Mouse (Mus musculus): ENCODE results near the gene Sh3bp1. TPM values are rescaled to one million over a fixed set of nuclear protein-coding genes. Genes with fewer than 3 reads are reported as not detected.

Sh3bp1 gene
- polyA plus RNA-seq, 1 experiment from 2014 or later, result 3.7 TPM

DNA sequence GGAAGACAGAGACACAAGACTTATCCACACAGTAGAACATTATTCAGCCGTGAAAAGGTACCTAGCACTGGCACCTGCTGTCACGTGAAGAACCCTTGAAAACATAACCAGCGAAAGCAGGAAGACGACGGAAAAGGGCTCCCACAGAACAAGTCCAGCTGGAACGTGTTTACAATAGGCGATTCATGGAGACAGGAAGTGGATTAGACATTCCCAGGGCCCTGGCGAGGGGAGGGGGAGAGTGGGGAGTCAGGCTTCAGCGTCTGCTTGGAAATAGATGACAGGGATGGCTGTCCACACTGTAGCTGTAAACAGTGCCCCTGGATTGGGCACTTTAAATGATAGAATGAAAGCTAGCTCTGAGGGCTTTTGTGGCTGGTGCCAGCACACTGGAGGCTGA lies 31.2 kb upstream of the Sh3bp1 start:
- 0 out of 2 replicates have a peak overlapping the region, but pooled peaks have one; percentile 2 for H3K4me2 ChIP-seq
- WGBS, result 31% methylated on average over 9 of the region's 9 CpGs
- H3K9ac ChIP-seq (replicated peaks), result no peak overlapping the region
- 0 out of 2 replicates have a peak, but pooled peaks cover 5% of the 10 kb centered on the region for H3K4me1 ChIP-seq
- ATAC-seq (ENCODE audit: low FRiP score), result peak; percentile 54
- no peaks in the 10 kb centered on the region for H3K36me3 ChIP-seq
- H3K27me3 ChIP-seq (replicated peaks), result no peaks in the 10 kb centered on the region
- H3K9me3 ChIP-seq (replicated peaks), result no peaks in the 10 kb centered on the region
- H3K4me3 ChIP-seq (replicated peaks), result no peak overlapping the region
- H3K27ac ChIP-seq (replicated peaks), result peak overlapping the region; percentile 75

DNA sequence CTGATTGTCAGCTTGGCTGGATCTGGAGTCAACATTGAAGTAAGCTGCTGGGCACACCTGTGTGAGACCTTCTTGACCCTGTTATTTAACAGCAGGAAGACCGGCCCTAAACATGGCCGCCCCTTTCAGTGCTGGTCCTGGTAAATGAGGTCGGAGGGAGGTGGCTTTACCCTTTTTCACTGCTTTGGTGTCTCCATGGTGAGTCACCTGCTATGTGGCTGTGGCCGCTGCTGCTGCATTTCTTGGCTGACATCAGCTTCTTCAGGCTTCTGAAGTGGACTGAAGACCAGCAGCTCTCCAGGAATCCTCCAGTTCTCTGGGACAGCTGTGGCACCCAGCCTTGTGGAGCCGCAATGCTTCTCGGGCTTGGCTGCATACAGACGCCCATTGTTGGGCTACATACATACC lies 30.7 kb upstream of the Sh3bp1 start:
- no peaks in the 10 kb centered on the region for H3K9me3 ChIP-seq (replicated peaks)
- no peaks in the 10 kb centered on the region for H3K36me3 ChIP-seq
- no peak overlapping the region for H3K4me3 ChIP-seq (replicated peaks)
- no peaks in the 10 kb centered on the region for H3K27me3 ChIP-seq (replicated peaks)
- peak overlapping the region; percentile 75 for H3K27ac ChIP-seq (replicated peaks)
- H3K9ac ChIP-seq (replicated peaks), result no peak overlapping the region
- peak; percentile 54; the same call in 1 of the 2 replicates for ATAC-seq (ENCODE audit: low FRiP score)
- 38% methylated on average over 7 of the region's 7 CpGs for WGBS
- 0 out of 2 replicates have a peak overlapping the region, but pooled peaks have one; percentile 2 for H3K4me2 ChIP-seq
- 0 out of 2 replicates have a peak, but pooled peaks cover 5% of the 10 kb centered on the region for H3K4me1 ChIP-seq

DNA sequence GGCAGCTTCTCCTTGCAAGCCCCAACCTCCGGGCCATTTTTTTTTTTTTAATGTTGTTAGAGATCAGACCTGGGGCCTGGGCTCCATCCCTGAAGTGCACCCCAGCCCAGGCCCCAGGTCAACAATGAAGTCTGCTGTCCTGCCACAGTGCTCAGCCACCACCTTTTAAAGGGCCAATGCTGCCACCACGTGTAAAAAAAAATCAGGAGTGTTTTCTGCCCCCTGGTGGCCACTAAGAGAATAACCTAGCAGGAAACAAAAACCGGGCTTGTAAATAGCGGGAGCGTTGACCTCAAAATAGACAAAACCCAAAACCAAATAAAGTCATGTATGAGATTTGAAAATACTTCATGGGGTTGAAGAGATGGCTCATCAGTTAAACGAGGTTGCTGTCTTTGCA lies 29.8 kb upstream of the Sh3bp1 start:
- no peak for ATAC-seq (ENCODE audit: low FRiP score)
- H3K4me2 ChIP-seq, result no peak overlapping the region
- no peak overlapping the region for H3K9ac ChIP-seq (replicated peaks)
- no peak overlapping the region for H3K27ac ChIP-seq (replicated peaks)
- H3K4me1 ChIP-seq, result 0 out of 2 replicates have a peak, but pooled peaks cover 5% of the 10 kb centered on the region
- WGBS, result 30% methylated on average over 6 of the region's 6 CpGs
- no peaks in the 10 kb centered on the region for H3K27me3 ChIP-seq (replicated peaks)
- no peaks in the 10 kb centered on the region for H3K9me3 ChIP-seq (replicated peaks)
- no peak overlapping the region for H3K4me3 ChIP-seq (replicated peaks)
- no peaks in the 10 kb centered on the region for H3K36me3 ChIP-seq

- no peak overlapping the region for H3K27ac ChIP-seq (replicated peaks)
- 58% methylated on average over 5 of the region's 5 CpGs for WGBS
- no peak overlapping the region for H3K4me3 ChIP-seq (replicated peaks)
- H3K27me3 ChIP-seq (replicated peaks), result no peaks in the 10 kb centered on the region
- no peaks in the 10 kb centered on the region for H3K36me3 ChIP-seq
- peaks cover 20% of the 10 kb centered on the region for H3K4me1 ChIP-seq
- H3K9me3 ChIP-seq (replicated peaks), result no peaks in the 10 kb centered on the region
- no peak for ATAC-seq (ENCODE audit: low FRiP score)
- H3K9ac ChIP-seq (replicated peaks), result no peak overlapping the region
- no peak overlapping the region for H3K4me2 ChIP-seq
Observed at GRCm38 (mm10) chr15:78872021-78872608, 27.5 kb upstream of the Sh3bp1 start.

GRCm38 (mm10) chr15:78873803-78874435 lies 25.6 kb upstream of the Sh3bp1 start:
- H3K27ac ChIP-seq (replicated peaks), result no peak overlapping the region; the same call in 1 of the 2 replicates
- WGBS, result 59% methylated on average over 13 of the region's 13 CpGs
- no peaks in the 10 kb centered on the region for H3K27me3 ChIP-seq (replicated peaks)
- H3K36me3 ChIP-seq, result no peaks in the 10 kb centered on the region
- no peak overlapping the region for H3K4me3 ChIP-seq (replicated peaks)
- peaks cover 25% of the 10 kb centered on the region for H3K4me1 ChIP-seq
- no peak for ATAC-seq (ENCODE audit: low FRiP score)
- H3K9ac ChIP-seq (replicated peaks), result no peak overlapping the region
- no peak overlapping the region for H3K4me2 ChIP-seq
- no peaks in the 10 kb centered on the region for H3K9me3 ChIP-seq (replicated peaks)

- peak overlapping the region; percentile 99 for H3K27ac ChIP-seq (replicated peaks)
- H3K9me3 ChIP-seq (replicated peaks), result no peaks in the 10 kb centered on the region
- no peak overlapping the region for H3K4me3 ChIP-seq (replicated peaks)
- H3K27me3 ChIP-seq (replicated peaks), result no peaks in the 10 kb centered on the region
- no peak overlapping the region for H3K9ac ChIP-seq (replicated peaks)
- 78% methylated on average over 8 of the region's 8 CpGs for WGBS
- H3K4me2 ChIP-seq, result no peak overlapping the region
- ATAC-seq (ENCODE audit: low FRiP score), result no peak
- H3K4me1 ChIP-seq, result peaks cover 35% of the 10 kb centered on the region
- H3K36me3 ChIP-seq, result no peaks in the 10 kb centered on the region
Observed at GRCm38 (mm10) chr15:78874989-78875388, 24.6 kb upstream of the Sh3bp1 start.

GRCm38 (mm10) chr15:78875537-78875936 lies 24.0 kb upstream of the Sh3bp1 start:
- Histone ChIP-seq H3K4me3 (replicated peaks) (peak overlapping the region; percentile 79), H3K27me3 (replicated peaks) (no peaks in the 10 kb centered on the region), H3K36me3 (no peaks in the 10 kb centered on the region), H3K9ac (replicated peaks) (peak overlapping the region; percentile 81), H3K27ac (replicated peaks) (peak overlapping the region; percentile 99), H3K4me1 (peaks cover 41% of the 10 kb centered on the region), H3K9me3 (replicated peaks) (no peaks in the 10 kb centered on the region), H3K4me2 (peak overlapping the region; percentile 90)
- no peak for ATAC-seq (ENCODE audit: low FRiP score)
- WGBS, result 77% methylated on average over 5 of the region's 5 CpGs

- ATAC-seq (ENCODE audit: low FRiP score), result peak; percentile 45; the same call in 1 of the 2 replicates
- Histone ChIP-seq H3K27ac (replicated peaks) (peak overlapping the region; percentile 99), H3K9me3 (replicated peaks) (no peaks in the 10 kb centered on the region), H3K4me1 (peaks cover 42% of the 10 kb centered on the region), H3K36me3 (peaks cover 6% of the 10 kb centered on the region; the same call in 1 of the 2 replicates), H3K27me3 (replicated peaks) (no peaks in the 10 kb centered on the region), H3K9ac (replicated peaks) (peak overlapping the region; percentile 81), H3K4me3 (replicated peaks) (peak overlapping the region; percentile 79), H3K4me2 (peak overlapping the region; percentile 90)
- WGBS, result 3% methylated on average over 17 of the region's 17 CpGs
Observed at GRCm38 (mm10) chr15:78876258-78876696, 23.3 kb upstream of the Sh3bp1 start.

DNA sequence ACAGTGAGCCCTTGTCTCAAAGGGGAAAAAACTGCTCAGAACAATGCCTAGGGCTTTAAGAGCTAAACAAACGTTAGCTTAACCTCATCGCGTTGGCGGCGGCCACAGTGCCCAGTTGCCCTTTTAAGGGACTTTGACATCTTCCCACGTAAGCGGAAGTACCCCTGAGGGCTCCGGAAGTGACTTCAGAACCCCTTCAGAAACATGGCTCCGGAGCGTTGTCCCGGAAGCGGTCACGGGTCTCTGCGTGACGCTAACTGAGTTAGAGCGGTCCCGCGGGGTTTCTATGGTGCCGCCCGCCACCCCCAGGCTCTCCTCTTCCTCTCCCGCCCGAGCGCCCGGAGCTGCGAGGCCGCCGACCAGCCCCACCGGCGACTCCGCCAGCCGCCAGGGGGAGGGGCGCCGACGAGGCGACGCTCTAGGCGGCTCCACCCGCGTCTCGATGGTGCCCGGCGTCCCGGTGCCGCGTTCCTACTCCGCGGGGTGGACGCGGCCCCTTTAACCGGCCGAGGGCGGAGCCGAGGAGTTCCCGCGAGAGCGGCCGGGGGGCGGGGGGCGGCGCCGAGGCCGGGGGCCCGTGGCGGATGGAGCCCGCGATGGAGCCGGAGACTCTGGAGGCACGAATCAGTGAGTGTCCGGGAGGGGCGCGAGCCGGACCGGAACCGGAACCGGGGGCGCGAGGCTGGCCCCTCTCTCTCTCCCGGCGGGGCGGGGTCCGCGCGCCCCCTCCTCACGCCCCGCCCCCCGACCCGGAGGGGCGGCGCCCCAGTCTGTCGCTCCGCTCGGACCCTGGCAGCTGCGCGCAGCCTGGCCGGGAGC lies 22.4 kb upstream of the Sh3bp1 start, which contains the start of gene Gga1:
Gene Gga1 (plus strand): TSS at position 200 of the 819 bp plus-strand sequence.
- under 1% methylated on average over 69 of the region's 95 CpGs for WGBS
- Histone ChIP-seq H3K4me1 (peaks cover 42% of the 10 kb centered on the region), H3K27ac (replicated peaks) (peak within 1 kb of the TSS; percentile 99), H3K4me3 (replicated peaks) (peak within 1 kb of the TSS; percentile 79), H3K9ac (replicated peaks) (peak within 1 kb of the TSS; percentile 81), H3K9me3 (replicated peaks) (no peaks in the 10 kb centered on the region), H3K36me3 (peaks cover 15% of the 10 kb centered on the region), H3K27me3 (replicated peaks) (no peaks in the 10 kb centered on the region), H3K4me2 (peak within 1 kb of the TSS; percentile 90)
- ATAC-seq (ENCODE audit: low FRiP score), result peak; percentile 91

DNA sequence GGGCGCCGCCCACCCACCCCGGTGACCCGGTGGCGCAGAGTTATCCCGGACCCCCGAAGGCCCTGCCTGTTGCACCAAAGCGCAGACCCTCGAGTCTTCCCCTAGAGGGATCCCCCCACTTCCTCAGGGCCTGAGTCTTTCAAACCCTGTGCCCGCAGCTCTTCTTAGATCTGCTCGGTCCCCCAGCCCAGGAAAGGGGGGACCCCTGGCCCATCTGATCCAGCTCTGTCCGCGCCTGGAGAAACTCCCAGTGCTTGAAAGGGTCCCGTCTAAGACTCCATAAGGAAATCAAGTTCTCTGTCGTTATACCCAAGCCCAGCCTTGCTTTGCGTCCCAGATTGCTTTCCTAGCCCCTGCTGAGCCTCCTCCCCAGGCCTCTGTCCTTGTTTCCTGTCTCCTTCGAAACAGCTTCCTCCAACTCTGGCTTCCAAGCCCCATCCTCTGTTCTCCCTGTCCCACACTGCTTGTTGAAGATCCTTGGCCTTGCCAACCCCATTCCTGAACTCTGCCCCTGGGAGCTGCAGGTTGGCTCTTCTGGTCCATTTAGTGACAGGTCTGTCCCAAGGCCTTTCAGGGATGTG lies 21.7 kb upstream of the Sh3bp1 start:
- peaks cover 22% of the 10 kb centered on the region for H3K36me3 ChIP-seq
- peak overlapping the region; percentile 81 for H3K9ac ChIP-seq (replicated peaks)
- H3K27ac ChIP-seq (replicated peaks), result peak overlapping the region; percentile 99
- peak overlapping the region; percentile 90 for H3K4me2 ChIP-seq
- WGBS, result 1% methylated on average over 16 of the region's 17 CpGs
- peak; percentile 40 for ATAC-seq (ENCODE audit: low FRiP score)
- no peaks in the 10 kb centered on the region for H3K27me3 ChIP-seq (replicated peaks)
- H3K4me1 ChIP-seq, result peaks cover 42% of the 10 kb centered on the region
- peak overlapping the region; percentile 79 for H3K4me3 ChIP-seq (replicated peaks)
- H3K9me3 ChIP-seq (replicated peaks), result no peaks in the 10 kb centered on the region

Measured in neural tube, embryonic 15.5 days (tissue).